Mouse (Mus musculus): ENCODE measurements around the gene Ptgis. TPM values are rescaled to one million over a fixed set of nuclear protein-coding genes. Genes with fewer than 3 reads are reported as not detected.

Ptgis gene
- polyA plus RNA-seq, 1 experiment from 2014 or later: 5.6 TPM

- Histone ChIP-seq H3K27ac (replicated peaks) (no peak overlapping the region), H3K4me2 (no peak overlapping the region), H3K36me3 (no peaks in the 10 kb centered on the region), H3K27me3 (peaks cover 4% of the 10 kb centered on the region), H3K4me3 (no peak overlapping the region), H3K4me1 (replicated peaks) (peaks cover 23% of the 10 kb centered on the region), H3K9me3 (no peaks in the 10 kb centered on the region), H3K9ac (no peak overlapping the region)
- no peak for ATAC-seq (ENCODE audit: low read depth)
- WGBS: 83% methylated on average over 14 of the region's 14 CpGs
Observed at GRCm38 (mm10) chr2:167181662-167182389, 58.6 kb downstream of the Ptgis start.

GRCm38 (mm10) chr2:167181096-167181495 is 59.3 kb downstream of the Ptgis start:
- Histone ChIP-seq H3K4me1 (replicated peaks) (peaks cover 16% of the 10 kb centered on the region), H3K27ac (replicated peaks) (no peak overlapping the region), H3K27me3 (no peaks in the 10 kb centered on the region), H3K36me3 (no peaks in the 10 kb centered on the region), H3K4me2 (no peak overlapping the region), H3K9me3 (no peaks in the 10 kb centered on the region), H3K9ac (no peak overlapping the region), H3K4me3 (no peak overlapping the region)
- no peak for ATAC-seq (ENCODE audit: low read depth)
- WGBS: 88% methylated on average over 8 of the region's 8 CpGs

- Histone ChIP-seq H3K27me3 (no peaks in the 10 kb centered on the region), H3K4me3 (no peak overlapping the region), H3K9ac (no peak overlapping the region), H3K27ac (replicated peaks) (no peak overlapping the region), H3K9me3 (no peaks in the 10 kb centered on the region), H3K4me2 (no peak overlapping the region), H3K36me3 (no peaks in the 10 kb centered on the region), H3K4me1 (replicated peaks) (peaks cover 7% of the 10 kb centered on the region)
- ATAC-seq (ENCODE audit: low read depth): no peak
- WGBS: 90% methylated on average over 10 of the region's 10 CpGs
Observed at GRCm38 (mm10) chr2:167179301-167179700, 61.1 kb downstream of the Ptgis start.

- Histone ChIP-seq H3K4me2 (no peak overlapping the region), H3K9me3 (no peaks in the 10 kb centered on the region), H3K4me1 (replicated peaks) (0 out of 2 replicates have a peak, but pooled peaks cover 5% of the 10 kb centered on the region), H3K27ac (replicated peaks) (no peak overlapping the region), H3K36me3 (no peaks in the 10 kb centered on the region), H3K9ac (no peak overlapping the region), H3K4me3 (no peak overlapping the region), H3K27me3 (no peaks in the 10 kb centered on the region)
- WGBS: 67% methylated on average over 10 of the region's 10 CpGs
- ATAC-seq (ENCODE audit: low read depth): no peak
Observed at GRCm38 (mm10) chr2:167177231-167177641, 63.2 kb downstream of the Ptgis start.

- Histone ChIP-seq H3K4me2 (no peak overlapping the region), H3K9ac (no peak overlapping the region), H3K27me3 (no peaks in the 10 kb centered on the region), H3K9me3 (no peaks in the 10 kb centered on the region), H3K27ac (replicated peaks) (no peak overlapping the region), H3K36me3 (no peaks in the 10 kb centered on the region), H3K4me1 (replicated peaks) (0 out of 2 replicates have a peak, but pooled peaks cover 5% of the 10 kb centered on the region), H3K4me3 (no peak overlapping the region)
- ATAC-seq (ENCODE audit: low read depth): no peak
- WGBS: 90% methylated on average over 6 of the region's 6 CpGs
Observed at GRCm38 (mm10) chr2:167175284-167175683, 65.1 kb downstream of the Ptgis start.

- Histone ChIP-seq H3K9me3 (no peaks in the 10 kb centered on the region), H3K4me1 (replicated peaks) (peaks cover 14% of the 10 kb centered on the region; the same call in 1 of the 2 replicates), H3K27ac (replicated peaks) (no peak overlapping the region), H3K4me2 (no peak overlapping the region), H3K27me3 (no peaks in the 10 kb centered on the region), H3K4me3 (no peak overlapping the region), H3K36me3 (no peaks in the 10 kb centered on the region), H3K9ac (no peak overlapping the region)
- 83% methylated on average over 5 of the region's 5 CpGs for WGBS
- no peak for ATAC-seq (ENCODE audit: low read depth)
Observed at GRCm38 (mm10) chr2:167173051-167173875, 67.1 kb downstream of the Ptgis start.

- ATAC-seq (ENCODE audit: low read depth): peak; percentile 78
- 44% methylated on average over 11 of the region's 11 CpGs for WGBS
- H3K9me3 ChIP-seq: no peaks in the 10 kb centered on the region
Observed at GRCm38 (mm10) chr2:167167515-167168212, 72.7 kb downstream of the Ptgis start.

DNA sequence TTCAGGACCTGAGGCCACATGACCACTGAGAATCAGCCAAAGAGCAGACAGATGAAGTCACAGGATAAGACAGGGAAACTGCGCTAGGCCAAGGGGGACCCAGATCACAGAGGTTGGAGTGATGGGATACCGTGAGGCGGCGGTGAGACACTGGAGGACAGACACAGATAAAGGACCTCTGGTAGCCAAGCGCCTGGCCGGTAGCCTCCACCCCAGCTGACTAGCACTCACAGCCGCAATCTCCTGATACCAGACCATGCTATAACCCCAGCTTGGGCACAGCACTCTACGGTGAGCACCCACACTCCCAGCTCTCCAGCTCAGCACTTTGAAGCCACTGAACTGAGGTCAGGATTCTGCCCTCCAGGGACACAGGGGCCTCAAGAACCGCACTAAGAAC is 76.8 kb downstream of the Ptgis start:
- ATAC-seq (ENCODE audit: low read depth): no peak
- no peak overlapping the region for H3K4me3 ChIP-seq
- no peaks in the 10 kb centered on the region for H3K27me3 ChIP-seq
- H3K4me1 ChIP-seq (replicated peaks): peaks cover 25% of the 10 kb centered on the region
- H3K9ac ChIP-seq: no peak overlapping the region
- no peak overlapping the region for H3K4me2 ChIP-seq
- no peak overlapping the region for H3K27ac ChIP-seq (replicated peaks)
- H3K9me3 ChIP-seq: no peaks in the 10 kb centered on the region
- H3K36me3 ChIP-seq: no peaks in the 10 kb centered on the region
- WGBS: 87% methylated on average over 9 of the region's 9 CpGs

More at GRCm38 (mm10) chr2:167167515-167168212, 72.7 kb downstream of the Ptgis start:
- Histone ChIP-seq H3K36me3 (no peaks in the 10 kb centered on the region), H3K4me3 (no peak overlapping the region), H3K27ac (replicated peaks) (peak overlapping the region; percentile 74), H3K27me3 (no peaks in the 10 kb centered on the region), H3K4me2 (no peak overlapping the region), H3K4me1 (replicated peaks) (peaks cover 27% of the 10 kb centered on the region), H3K9ac (no peak overlapping the region)

DNA sequence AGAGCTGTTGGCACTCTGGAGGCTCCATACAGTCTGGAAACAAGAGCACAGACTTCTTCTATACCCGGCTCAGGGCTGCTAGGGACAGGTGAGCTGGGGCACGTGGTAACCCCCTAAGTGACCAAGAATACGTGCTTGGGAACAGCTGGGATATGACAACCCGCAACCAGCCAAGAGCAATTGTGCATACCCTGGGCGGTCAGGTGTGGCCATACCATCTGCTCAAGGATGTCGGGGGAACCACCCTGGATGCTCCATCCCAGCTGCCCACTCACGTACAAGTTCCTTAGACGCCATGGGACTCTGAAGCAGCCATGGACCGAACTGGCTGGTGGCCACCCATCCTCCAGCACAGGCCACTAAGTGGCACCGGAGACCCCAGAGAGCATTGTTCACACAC is 77.3 kb downstream of the Ptgis start:
- H3K27me3 ChIP-seq: no peaks in the 10 kb centered on the region
- H3K9me3 ChIP-seq: no peaks in the 10 kb centered on the region
- H3K36me3 ChIP-seq: no peaks in the 10 kb centered on the region
- no peak overlapping the region for H3K27ac ChIP-seq (replicated peaks)
- H3K9ac ChIP-seq: no peak overlapping the region
- 90% methylated on average over 10 of the region's 10 CpGs for whole genome bisulfite sequencing
- H3K4me2 ChIP-seq: no peak overlapping the region
- no peak for ATAC-seq (ENCODE audit: low read depth)
- H3K4me1 ChIP-seq (replicated peaks): peaks cover 20% of the 10 kb centered on the region
- H3K4me3 ChIP-seq: no peak overlapping the region

DNA sequence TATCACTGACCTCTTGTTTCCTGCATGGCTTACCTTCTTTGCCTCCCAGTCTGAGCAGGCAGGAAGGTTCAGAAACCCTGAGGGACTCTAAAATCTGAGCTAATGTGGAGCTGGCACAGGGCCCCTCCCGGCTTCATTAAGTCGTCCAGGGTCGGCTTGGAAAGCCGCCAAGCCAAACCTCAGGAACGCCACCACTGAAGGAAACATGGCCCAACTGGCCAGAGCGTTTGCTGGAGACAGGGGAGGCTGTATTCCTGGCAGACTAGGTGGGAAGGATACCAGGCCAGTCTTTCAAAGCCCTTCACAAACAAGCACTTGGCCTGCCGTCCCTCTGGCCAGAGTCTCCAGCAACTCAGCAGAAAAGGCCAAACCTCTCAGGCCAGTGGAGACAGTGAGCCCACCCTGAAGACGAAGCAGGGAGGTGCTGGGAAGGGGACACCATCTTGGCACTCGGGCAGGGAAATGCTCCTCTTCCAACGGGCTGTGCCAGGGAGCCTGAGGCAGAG is 77.8 kb downstream of the Ptgis start:
- Histone ChIP-seq H3K36me3 (no peaks in the 10 kb centered on the region), H3K9me3 (no peaks in the 10 kb centered on the region), H3K27ac (replicated peaks) (no peak overlapping the region; the same call in 1 of the 2 replicates), H3K4me3 (no peak overlapping the region), H3K27me3 (no peaks in the 10 kb centered on the region), H3K9ac (no peak overlapping the region), H3K4me1 (replicated peaks) (peaks cover 14% of the 10 kb centered on the region), H3K4me2 (no peak overlapping the region)
- no peak for ATAC-seq (ENCODE audit: low read depth)
- WGBS: 70% methylated on average over 10 of the region's 10 CpGs

DNA sequence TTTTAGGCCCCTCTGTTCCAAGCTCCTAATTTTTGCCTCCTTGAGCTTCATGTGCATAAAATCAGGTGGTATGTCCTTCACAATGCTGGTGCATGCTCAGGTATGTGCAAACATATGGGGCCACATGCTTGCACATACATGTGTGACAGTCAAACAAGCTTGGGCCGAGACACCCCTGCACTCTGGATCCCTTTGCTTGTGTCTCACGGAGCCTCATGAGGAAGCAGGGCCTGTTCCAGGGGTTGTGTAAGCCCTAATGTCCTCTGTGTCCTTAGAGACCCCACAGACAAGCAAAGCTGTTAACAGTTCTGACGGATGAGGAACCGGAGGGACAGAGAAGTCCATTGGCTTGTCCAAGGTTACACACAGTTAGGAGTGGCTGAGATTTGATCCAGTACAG is 80.7 kb downstream of the Ptgis start:
- whole genome bisulfite sequencing: 87% methylated on average over 4 of the region's 4 CpGs
- no peaks in the 10 kb centered on the region for H3K9me3 ChIP-seq
- no peak overlapping the region for H3K4me2 ChIP-seq

DNA sequence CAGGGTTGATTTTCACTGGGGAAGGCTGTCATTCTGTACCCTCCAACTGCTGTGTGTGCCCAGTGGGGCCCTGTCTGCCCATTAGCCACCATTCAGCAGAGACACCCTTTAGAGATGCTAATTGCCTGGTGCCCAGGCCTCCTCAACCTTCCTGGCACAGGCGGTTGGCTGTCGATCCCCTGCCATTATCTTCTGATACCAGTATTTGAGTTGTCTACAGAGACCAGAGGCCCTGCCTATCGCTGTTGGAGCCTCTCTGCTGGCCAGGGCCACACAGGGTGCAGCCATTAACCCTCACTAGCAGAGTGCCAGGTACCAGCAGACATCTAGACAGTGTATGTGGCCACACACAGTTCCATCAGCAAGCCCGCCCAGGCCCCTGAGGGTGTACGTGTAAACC is 81.6 kb downstream of the Ptgis start:
- H3K27me3 ChIP-seq: no peaks in the 10 kb centered on the region
- H3K27ac ChIP-seq (replicated peaks): no peak overlapping the region
- no peak for ATAC-seq (ENCODE audit: low read depth)
- no peak overlapping the region for H3K9ac ChIP-seq
- no peaks in the 10 kb centered on the region for H3K36me3 ChIP-seq
- 69% methylated on average over 5 of the region's 5 CpGs for WGBS
- H3K4me3 ChIP-seq: no peak overlapping the region
- H3K9me3 ChIP-seq: no peaks in the 10 kb centered on the region
- peaks cover 25% of the 10 kb centered on the region for H3K4me1 ChIP-seq (replicated peaks)
- no peak overlapping the region for H3K4me2 ChIP-seq

More for the DNA sequence above, 80.7 kb downstream of the Ptgis start:
- ATAC-seq (ENCODE audit: low read depth): no peak
- Histone ChIP-seq H3K4me3 (no peak overlapping the region), H3K36me3 (no peaks in the 10 kb centered on the region), H3K9ac (no peak overlapping the region), H3K27me3 (no peaks in the 10 kb centered on the region), H3K27ac (replicated peaks) (no peak overlapping the region), H3K4me1 (replicated peaks) (peaks cover 25% of the 10 kb centered on the region)
